Mouse (Mus musculus) layer of hippocampus, adult 11-12 months (tissue): ENCODE data around the gene Mtpn.

Experiments used
- DNase-seq: peaks from one replicate; pipeline ENCODE4 v3.0.0; 2022; ENCODE audit warnings: low spot score

Gene Mtpn

DNA sequence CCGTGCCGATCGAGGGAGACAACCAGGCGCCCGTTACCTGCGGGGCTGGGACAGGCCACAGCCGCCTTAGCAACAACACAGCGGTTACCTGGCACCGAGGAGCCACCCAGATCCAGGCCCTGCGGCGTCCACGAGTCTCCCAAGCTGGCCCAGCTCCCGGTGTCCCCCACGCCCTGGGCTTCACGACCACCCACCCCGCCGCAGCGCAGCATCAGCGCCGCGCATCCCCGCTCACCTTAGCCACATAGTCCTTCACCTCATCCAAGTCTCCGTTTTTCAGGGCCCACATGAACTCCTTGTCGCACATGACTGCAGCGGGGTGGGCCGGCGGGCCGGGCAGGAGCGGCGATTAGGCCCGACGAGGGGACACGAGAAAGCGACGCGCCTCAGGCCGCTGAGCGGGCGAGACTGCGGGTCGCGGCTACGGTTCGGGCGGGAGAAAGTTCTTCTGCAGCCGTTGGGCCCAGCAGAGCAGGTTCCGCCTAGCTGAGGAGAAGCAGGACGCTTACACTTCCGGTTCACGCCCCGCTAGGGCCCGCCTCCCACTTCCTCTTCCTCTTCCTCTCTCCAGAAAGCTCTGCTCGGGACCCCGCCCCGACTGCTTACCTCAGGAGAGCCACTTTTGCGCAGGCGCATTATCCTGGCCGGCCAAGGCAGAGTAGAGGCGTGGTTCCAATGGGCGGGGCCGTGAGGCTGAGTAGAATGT is at the start of gene Mtpn:
Mtpn (minus strand) TSS at position 585 of the 706 bp plus-strand sequence.
- DNase-seq: peak; percentile 99

- DNase-seq: no peak
Observed at GRCm38 (mm10) chr6:35568731-35569130, 29.0 kb upstream of the Mtpn start.

- peak; percentile 75 for DNase-seq
Observed at GRCm38 (mm10) chr6:35567755-35568154, 28.1 kb upstream of the Mtpn start.

- no peak for DNase-seq
Observed at GRCm38 (mm10) chr6:35559950-35560349, 20.3 kb upstream of the Mtpn start.

- no peak for DNase-seq
Observed at GRCm38 (mm10) chr6:35544352-35544751, 4.7 kb upstream of the Mtpn start.

DNA sequence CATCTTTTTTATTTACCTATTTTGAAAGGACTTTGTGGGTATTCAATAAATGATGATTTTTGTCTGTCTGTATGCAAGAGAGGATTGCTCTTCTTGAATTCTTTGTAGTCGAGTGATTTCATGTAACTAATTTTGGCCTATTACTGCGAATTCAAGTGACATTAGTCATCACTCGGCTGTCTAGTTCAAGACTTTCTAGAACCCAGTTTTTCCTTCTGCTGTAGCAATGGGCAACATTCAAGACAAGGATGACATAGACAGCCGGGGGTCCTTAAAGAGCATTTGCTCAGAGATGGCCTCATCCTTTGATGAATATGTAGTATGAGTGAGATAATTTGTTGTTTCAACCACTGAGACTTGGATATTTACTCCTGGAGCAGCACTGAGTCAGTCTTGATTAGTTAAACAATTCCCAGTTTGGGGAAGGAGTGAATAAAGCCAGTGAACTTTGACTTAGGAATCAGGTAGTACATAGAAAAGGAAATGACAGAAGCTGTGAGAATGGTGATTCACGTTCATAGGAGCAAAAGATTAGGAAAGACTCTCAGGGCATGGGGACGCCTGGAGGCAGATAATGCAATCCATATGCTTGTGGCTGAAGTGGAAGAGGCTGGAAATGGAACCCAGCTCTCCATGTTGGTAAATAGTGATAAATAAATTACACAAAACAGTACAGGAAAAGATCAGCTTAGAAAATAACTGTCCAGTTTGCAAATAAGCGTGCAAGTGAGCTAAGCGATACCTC is 3.1 kb upstream of the Mtpn start:
- no peak for DNase-seq

DNA sequence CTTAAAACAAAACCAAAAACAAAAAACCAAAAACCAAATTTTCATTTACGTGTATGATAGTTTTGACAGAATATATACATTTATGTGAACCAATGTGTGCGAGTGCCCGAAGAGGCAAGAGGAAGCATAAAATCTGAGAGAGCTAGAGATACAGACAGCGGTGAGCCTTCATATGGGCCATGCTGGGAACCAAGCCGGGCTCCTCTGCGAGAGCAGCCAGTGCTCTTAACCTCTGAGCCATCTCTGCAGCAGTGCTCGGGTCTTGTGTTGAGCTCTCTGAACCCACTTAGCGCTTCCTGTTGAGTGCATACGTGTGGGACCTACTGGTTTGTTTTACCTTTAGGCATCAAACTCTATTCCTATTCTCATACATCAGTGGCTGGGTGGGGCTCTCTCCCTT is 689 bp upstream of the Mtpn start:
- no peak for DNase-seq

DNA sequence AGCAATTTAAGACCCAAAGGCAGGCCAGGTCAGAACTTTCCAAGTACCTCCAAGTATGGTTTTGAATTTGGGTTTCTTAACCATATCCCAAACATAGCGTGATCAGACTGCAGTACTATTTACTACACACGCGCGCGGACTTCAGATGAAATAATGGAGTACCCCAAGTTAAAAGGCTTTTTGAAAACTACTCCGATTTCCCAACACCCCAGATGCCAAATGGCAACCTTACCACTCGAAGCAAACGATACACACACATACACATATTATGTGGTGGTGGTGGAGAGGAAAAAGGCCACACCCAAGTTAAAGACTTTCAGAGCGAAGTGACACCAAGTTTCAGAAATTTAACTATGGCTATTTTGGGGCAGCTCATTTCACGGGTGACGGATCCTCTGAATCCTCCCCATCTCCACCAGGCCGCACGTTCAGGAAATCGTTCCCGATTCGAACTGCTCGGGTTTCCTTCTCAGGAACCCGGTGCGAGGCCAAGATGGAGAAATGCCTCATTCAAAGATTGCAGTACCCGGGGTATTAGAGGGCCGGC is 858 bp downstream of the Mtpn start:
- DNase-seq: no peak

- DNase-seq: no peak
Observed at GRCm38 (mm10) chr6:35536021-35536420, 3.7 kb downstream of the Mtpn start.

DNA sequence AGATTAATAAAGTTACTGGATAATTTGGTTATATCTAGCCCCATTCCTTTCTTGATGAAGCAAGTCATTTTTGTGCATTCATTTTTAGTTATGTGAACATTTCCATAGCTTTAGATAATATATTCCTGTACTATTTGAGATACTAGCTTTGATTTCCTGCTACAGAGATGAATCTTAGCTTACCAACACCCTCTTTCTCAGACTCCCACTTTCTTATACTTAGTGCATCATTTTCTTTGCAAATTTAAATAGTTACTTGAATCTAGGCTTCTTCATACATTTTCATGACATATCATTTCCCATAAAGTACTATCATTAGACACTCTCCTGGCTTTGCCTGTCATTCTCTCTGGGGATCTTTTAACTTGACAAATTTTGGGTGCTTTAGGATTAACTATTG is 26.3 kb downstream of the Mtpn start:
- no peak for DNase-seq

GRCm38 (mm10) chr6:35504781-35505180 is 34.9 kb downstream of the Mtpn start:
- DNase-seq: no peak

DNA sequence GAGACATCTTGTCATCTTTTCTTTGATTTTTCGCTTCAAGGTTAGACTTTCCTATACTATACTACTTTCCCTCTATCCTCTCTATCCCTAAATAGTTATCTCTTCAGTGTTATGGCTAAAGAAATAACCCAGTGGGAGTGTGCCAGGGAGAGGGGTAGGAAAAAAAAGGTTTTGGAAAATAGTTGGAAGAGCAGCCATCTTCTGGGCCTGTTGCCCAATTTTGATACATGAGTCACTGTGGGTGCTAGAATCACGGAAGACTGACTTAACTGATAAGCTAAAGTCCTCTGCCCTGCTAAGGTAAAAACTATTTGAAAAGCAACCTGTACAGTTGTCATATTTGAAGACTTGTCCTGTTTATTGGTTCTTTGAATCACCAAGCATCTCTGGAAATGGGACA is 36.8 kb downstream of the Mtpn start:
- no peak for DNase-seq

- no peak for DNase-seq
Observed at GRCm38 (mm10) chr6:35499978-35500667, 39.6 kb downstream of the Mtpn start.

DNA sequence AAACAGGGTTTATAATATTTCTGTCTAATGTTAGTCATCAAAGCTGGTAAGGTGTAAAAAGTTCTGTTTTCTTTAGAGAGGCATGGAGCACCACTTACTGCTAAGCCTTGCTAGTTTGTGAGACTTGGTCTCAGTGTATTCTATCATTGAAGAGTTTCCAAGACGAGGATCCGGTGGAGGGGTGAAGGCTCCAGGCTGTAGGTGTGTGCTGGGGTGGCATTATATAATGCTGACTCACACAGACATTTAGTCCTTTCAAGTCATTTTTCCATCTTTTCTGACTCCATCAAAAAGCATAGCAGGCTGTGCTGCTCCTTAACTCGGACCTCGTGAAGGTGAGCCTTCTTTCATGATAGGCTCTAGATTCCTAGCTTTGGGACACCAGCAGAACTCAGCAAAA is 42.3 kb downstream of the Mtpn start:
- DNase-seq: no peak

GRCm38 (mm10) chr6:35493851-35494250 is 45.8 kb downstream of the Mtpn start:
- no peak for DNase-seq

DNA sequence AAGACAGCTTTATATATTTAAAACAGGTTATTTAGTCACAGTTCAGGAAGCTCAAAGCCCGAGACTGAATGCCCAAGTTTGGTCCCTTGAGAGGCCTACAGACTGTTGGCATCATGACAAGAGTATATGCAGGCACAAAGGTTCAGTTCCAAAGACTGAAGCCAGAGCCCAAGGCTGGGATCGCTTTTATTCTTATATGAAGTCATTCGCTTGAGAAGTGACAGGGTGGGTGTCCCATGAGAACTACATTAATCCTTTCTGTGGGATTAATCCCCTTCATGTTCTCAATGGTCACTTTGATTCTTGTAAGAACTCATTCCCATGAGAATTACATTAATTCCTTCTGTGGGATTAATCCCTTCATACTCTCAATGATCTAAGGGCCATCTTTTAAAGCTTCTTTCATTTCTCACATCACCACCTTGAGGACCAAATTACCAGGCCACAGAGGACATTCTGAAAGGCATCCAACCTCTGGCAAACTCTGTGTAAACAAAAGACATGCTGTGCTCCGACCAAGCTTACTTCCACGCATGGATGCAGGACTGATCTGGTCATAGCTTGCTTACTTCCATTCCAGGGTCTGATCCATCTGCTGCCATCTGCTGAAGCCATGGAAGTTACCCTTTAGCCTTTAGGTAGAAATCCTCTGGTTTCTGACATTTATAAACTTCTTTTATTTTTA is 59.9 kb downstream of the Mtpn start:
- DNase-seq: no peak

DNA sequence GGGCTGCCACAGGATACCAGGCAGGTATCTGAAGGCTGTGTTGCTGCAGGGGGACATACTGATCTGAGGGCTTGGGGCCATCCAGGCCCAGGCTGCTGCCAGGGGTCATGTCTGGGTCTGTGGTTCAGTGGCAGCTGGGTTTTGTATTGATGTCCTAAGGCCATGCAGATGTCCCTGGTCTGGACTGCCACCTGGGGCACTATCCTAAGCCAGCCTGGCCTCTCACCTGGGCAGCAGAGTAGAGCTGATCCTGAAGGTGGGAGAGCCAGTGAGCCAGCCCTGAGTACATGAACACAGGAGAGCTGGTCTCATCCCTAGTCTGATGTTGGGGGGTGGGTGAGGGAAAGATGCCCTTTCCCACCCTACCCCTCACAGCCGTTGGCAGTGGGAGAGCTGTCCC is 62.9 kb downstream of the Mtpn start:
- no peak for DNase-seq

DNA sequence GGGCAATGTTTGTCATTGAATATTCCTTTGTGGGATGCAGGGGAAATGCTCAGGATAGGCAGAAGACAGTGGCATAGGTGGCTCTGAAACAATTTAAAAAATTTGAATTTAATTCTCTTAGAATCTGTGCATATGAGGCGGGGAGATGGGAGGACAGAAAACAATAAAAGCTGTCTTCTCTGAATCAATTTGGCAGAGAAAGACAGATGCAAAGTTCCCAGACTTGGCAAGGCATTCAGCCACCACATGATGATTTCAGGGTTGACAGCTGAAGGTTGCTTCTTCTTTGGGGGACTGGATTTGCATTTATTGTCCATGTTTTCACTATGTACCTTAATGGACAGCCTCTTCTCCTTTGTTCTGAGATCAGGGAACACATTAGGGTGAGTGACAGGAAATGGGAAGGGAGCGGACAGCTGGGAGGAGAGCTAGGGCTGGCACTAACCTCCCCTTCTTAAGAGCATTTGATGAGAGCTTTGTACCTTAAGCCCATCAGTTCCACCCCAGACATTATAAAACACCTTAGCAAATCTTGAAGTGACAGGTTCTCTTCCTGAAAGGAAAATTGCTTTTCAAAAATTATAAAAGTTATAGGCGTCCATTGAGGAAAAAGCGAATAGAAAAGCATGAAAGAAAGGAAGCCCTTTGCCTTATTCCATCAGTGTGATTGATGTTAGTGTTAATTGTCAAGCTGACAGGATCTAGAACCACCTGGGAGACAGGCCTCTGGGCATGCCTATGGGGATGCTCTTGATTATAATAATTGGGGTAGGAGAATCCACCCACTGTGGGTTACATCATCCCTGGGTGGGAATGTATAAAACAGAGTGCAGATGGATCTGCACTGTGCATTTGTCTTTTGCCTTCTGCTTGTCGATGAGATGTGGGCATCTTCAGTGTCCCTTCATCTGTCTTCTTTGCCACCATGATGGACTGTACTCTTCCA is 76.0 kb downstream of the Mtpn start:
- DNase-seq: peak; percentile 10

GRCm38 (mm10) chr6:35462484-35462883 is 77.2 kb downstream of the Mtpn start:
- DNase-seq: no peak
